Mouse (Mus musculus) bone marrow macrophage, adult 2 months (primary cell): ENCODE measurements around the gene Naalad2.

Source experiments
- CTCF ChIP-seq: IDR thresholded peaks from 2 replicates; pipeline ENCODE4 v1.5.1; 2012; ENCODE audit warnings: low read depth, mild to moderate bottlenecking, low read length, moderate library complexity
- POLR2A ChIP-seq: IDR thresholded peaks from 2 replicates; pipeline ENCODE4 v1.6.1; 2012; ENCODE audit warnings: mild to moderate bottlenecking, low read depth, low read length, borderline replicate concordance

- no peak for TF ChIP-seq CTCF
- no peak for TF ChIP-seq POLR2A
These were observed 3.2 kb downstream of the Naalad2 start for GRCm38 (mm10) chr9:18399629-18400028.
